Mouse (Mus musculus): ENCODE measurements at regions not wholly inside any gene's neighbourhood (a gene's known extent, or its start where the extent isn't known, plus 50 kb on each side); places are given as distances from the start of the nearest gene placed in this dataset.
A peak's percentile ranks its signal among the peaks of the same experiment; 100 is the strongest.

DNA sequence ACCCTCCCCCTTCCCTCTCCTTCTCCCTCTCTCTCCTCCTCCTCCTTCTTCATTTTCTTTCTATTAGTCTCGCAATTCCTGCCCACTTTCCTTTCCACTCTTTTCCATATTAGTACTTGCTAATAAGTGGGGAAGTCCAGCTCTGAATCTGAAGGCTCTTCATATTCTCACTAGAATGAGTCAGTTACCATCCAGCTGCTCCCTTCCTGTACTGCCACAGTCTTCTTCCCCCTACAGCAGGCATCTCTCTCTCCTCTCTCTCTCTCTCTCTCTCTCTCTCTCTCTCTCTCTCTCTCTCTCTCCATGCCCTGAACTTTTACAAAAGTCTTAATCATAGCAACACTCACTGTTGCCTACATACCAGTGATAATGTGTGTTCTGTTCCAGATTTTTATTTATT, 226.6 kb upstream of the Pter start:
- DNase-seq, result no peak

DNA sequence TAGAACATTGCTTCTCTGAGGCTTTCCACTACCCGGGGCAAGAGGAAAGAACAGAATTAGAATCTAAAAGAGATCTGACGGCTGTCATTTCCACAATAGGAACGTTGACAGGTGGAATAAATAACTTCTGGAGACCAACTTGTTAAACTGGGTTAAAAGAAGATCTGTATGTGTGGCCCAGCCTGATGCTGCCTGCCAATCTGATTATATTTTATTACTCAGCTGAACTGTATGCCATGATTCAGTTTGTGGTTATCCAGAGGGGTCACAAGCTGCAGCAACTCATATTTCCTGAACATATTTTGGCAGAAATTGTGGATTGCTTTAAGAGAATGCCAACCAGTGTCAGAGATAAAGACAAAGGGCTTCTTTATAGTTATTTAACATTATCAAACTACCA, 224.5 kb upstream of the Pter start:
- DNase-seq, result no peak

DNA sequence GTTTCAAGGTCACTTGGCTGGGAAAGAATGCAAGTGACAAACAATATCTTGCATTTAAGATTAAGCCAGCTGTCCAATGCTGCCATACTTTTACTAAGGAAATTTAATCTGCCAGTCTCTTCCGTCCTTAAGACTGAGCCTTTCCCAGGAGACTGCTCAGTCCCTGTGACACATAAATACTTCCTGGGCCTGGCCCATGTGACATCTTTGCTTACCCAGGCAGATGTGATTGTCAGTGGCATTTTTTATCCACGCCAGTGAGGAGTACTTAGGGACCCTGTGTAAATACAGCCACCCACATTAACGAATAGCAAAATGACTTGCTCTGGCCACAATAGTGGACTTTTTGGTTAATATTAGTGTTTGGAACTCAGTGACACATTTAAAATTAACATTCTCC, 216.3 kb upstream of the Pter start:
- no peak for DNase-seq

DNA sequence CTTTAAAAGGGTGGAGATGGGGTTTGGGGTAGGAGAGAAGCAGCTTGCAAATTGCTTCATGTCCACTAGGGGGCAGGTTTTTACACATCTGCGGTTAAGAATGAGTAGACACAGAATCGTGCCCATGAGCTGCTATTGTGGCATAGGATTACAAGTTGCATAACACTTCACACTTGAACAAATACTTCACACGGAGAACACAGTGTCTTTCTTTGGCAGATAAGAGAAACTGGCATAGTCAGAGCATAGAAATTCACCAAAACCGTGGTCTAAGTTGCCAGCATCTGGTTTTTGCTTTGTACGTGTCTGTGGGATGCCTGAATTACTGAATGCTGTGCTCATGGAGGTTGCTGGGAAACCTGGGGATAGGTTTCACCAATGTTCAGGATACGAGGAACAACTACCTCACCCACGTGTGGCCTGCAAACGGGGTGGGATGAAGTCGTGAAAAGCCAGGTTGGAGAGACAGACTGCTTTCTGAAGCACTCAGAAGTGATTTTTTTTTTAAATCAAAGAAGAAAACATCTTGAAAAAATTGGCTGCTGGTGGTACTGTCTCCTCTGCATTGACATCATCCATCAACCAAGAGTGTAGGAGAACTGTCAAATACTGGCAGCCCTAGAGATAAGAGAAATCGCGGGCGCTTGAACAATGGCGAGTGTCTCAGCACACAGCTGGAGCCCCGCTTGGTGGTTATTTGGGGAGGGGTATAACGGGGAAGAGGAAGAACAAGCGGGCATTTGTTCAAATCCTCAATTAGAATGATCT, 214.5 kb upstream of the Pter start:
- DNase-seq, result peak; percentile 32 to 53

DNA sequence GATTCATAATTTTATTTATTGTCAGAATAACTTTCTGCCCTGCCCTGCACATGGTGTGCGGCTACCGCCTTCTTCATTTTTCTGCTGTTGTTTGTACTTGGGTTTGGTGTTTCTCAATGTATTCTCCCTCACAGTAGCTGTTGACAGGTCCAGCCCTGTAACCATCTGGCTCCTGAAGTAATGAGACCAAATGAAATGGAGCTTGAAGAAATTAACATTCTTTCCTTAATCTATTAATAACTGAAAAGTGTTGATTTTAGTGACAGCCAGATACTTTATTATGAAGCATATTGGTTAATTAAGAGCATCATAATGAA, 214.0 kb upstream of the Pter start:
- DNase-seq, result no peak

DNA sequence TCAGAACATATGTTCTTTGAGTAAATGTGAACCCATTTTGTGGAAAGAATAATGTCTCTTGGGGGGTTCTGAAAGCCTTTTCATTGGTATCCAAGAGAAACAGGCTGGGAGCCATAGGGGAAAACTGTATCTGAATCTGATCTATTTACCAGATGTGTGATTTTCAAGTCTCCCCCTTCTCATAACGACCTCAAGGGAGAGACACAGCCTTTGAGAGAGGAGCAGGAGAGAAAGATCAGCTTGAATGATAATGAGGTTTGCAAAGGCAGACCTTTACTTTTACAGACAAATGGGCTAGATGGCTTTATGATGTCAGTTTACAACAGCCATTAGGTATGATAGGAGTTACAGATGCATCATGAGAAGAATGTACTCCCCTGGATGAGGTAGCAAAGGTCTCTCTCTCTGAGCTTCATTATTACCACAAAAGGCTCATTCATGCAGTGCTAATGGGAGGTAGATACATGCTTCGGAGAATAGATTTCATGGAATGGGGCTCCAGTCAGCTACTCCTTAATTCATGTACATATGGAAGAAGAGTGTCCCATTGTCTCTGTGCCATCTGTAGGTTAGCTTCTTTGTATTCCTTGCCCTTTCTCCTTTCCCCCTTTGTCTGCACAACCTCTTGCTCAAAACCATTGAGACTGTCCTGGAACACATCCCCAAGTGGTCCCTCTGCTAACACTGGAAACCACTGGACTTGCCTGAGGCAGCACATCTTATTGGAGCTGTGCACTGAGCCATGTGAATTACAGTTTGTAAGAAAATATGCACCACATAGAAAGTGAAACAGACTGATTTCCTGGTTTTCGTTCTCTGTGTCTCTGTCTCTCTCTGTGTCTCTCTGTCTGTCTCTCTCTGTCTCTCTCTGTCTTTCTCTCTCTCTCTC, 207.5 kb upstream of the Pter start:
- no peak for DNase-seq

DNA sequence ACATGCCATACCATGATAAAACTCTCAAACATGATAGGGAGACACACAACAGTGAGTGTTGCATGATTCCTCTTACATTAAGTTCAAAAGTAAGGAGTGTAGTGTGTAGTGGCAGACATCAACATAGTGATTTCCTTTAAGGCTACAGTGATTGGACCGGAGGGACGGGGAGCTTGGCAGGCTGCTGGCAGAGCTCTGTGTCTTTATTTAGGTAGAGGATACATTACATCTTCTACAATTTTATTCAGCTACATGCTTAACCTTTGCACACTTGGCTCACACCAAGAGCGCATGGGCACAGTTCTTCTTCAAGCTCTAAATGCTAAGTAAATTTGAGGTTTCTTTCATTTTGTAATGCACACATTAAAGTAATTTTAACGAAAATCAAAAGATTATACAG, 194.6 kb upstream of the Pter start:
- DNase-seq, result no peak

DNA sequence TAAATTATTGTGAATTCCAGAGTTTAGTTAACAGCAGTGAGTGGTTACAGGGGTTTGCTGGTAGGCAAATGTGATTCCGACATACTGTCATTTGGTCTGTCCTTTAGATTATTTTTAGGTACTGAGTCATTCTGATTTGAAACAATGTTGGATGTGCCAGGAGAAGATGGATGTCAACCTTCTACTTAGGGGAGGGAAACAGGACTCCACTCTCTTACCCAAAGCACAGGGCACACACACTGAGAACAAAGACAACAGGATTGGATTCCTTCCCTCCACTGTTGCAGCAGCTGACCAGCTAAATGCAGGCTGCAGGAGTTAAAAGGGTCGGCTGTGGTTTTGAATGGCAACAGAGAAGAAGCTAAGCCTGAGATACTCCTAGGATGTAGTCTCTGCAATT, 186.7 kb upstream of the Pter start:
- DNase-seq, result no peak

DNA sequence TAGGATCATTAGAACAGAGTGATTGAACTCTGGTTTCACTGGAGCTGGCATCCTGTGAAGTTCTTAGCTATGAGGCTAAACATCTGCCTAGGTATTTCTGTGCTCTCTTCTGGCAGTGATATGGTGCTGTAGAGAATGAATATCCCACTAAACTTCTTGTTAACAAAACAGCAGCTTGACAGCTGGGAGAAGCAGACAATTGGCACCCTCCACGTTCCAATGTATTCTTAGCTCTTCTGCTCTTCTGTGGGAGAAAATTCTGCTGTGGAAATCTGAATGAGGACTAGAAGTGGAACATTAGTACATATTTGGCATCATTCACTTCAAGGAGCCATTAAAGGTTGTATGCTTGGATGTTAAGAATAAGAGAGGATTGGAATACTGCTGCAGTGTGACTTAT, 177.0 kb upstream of the Pter start:
- DNase-seq, result peak in 1 of 2 experiments; percentile 19

DNA sequence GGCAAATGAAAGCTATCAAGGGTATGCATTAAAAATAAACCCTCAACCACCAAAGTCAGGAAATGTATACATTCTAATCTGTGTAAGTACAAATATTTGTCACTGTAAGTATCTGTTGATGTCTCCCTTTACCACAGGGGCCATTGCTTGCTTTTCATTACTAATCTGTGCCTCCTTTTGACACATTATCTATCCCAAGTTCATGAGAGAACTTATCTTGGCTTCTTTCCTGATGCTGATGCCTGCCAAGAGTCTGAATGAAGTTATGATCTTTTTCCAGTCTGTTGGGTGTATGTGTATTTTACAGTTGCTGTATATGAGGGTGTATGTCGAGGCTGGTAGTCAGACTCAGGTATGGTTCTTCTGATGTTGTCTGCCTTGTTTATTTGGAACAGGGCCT, 165.0 kb upstream of the Pter start:
- no peak for DNase-seq

DNA sequence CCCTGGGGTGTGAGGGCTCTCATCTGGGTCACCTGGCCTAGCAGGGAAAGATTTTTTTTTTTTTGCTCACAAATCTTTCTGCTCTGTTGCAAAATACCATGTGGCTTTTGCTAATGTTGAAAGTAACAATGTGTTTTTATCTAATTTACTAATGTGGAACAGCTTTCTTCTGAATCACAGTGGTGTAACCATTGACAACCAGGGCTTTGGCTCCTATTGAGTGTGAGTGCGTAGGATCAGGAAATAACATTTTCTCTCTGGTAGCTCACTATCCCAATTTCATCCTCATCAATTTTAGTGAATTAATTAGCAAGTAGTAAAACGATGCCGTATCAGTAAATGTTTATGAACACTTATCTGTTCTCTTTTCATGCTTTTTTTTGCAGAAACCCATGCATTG, 163.9 kb upstream of the Pter start:
- peak in 1 of 2 experiments; percentile 19 for DNase-seq

DNA sequence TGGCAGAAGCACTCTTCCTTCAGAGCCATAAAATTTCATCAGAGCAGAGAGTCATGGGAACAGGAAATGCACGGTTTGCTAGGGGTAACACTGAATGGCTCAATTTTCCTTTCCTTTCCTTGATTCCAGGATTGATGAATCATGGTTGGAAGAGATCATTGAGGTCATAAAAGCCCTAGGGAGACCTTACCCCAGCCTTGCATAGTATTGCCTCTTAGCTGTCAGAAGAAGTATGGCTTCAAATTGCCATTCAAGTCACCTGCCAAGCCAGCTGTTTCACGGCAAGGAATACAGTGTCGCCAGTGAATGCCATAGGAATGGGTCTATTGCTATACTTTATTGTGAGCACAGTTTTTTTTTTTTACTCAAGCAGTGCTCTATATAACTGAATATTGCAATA, 162.4 kb upstream of the Pter start:
- no peak for DNase-seq

DNA sequence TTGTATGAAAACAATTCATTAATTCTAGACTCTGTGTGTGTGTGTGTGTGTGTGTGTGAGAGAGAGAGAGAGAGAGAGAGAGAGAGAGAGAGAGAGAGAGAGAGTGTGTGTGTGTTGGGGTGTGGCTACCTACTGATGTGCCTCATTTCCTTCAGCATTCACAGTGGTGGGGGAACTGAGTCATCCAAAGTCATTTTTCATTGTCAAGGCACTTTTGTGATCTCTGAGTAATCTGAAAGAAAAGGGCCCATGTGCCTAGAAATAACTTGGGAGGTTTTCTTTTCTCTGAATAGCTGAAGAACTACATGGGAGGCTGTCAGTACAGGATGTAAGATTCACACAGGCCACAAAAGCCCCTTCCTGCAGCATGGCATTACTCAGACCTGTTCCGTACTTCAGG, 159.3 kb upstream of the Pter start:
- no peak for DNase-seq

DNA sequence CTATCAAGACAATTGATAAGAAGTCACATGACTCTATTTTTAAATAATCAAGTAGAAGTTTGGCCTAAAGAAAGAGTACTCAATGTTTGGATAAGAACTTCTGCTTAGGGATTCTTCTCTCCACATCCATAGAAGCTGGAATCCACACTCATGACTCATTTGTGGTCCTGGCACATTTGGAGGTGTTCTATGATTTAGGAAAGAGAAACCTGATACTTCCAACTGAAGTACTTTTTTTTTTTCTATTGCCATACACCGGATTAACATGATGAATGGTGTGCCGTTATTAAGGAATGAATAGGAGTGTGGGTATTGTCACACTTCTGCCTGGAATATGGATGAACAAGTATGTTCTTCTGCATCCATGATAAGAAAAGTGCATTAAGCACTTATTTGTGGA, 158.5 kb upstream of the Pter start:
- no peak for DNase-seq

DNA sequence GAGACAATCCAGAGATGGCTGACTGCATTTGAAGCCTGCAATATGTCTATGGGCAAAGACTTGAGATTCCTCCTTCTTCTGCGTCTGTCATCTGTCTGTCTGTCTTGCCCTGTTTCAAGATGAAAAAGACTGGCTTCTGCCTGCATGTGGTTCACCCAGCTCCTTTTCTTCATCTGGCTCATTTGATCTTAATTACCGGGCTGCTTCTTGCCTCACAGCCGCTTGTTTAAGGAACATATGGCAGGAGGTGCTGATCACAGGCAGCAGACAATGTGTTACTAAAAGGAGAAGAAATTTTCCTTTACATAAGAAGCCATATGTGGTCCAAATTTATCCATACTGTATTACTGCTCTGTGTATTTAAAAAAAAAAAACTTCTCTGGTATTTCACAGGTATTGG, 147.0 kb upstream of the Pter start:
- peak; percentile 34 for DNase-seq

DNA sequence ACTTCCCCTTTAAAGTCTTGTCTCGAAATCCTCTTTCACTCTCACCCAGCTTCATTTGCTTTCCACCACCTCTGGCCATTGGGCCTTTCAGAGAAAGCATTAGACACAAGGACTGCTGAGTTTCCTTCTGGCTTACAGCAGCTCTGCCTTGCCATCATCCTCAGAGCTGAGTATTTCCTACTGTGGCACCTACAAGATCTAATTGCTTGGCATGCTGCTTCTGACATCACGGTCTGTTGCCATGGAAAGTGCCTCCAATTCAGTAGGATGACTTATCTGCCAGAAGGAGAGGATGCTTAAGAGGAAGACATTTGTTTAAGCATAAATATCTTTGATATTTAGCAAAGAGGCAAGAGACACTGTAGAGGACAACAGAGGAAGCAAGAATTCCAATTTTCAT, 146.1 kb upstream of the Pter start:
- peak in 1 of 2 experiments; percentile 16 for DNase-seq

DNA sequence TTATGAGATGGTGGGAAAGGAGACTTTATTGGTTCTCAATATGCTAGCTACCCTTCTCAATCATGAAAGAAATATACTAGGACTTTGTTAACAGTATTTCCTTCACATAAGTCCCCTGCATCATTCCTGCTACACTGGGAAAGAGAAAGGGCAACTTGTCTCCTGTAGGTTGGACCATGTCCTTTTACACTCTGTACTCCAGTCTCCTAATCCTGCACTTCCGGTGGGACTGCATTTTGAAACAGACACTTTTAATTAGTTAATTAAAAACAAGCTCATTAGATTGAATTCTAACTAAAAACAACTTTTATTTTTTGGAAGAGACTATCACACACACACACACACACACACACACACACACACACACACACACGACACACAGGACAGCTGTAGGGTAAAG, 131.2 kb upstream of the Pter start:
- no peak for DNase-seq

DNA sequence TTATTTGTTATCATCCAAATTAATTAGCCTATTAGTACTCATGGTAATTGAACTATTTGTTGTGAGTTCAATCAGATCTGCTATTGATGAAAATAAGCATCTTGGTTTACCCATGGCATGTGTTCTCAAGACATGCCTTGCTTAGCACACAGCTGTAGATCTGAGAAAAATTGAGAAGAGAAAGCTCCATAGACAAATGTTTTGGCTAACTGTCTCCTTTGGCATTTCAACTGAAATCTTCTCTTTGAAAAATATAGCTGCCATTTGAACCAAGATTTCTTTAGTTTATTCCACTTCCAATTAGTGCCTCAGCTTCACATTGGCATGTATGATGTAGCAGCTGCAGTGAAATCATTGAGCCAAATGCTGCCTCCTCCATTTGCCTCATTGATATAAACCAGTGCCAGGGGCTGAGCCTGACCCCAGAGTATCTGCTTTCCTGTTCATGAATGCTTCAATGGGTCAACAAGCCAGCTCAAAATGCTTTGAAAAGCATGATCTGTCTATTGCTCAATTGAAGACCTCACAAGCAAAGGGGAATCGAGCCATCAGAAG, 126.1 kb upstream of the Pter start:
- peak; percentile 34 to 40 for DNase-seq

DNA sequence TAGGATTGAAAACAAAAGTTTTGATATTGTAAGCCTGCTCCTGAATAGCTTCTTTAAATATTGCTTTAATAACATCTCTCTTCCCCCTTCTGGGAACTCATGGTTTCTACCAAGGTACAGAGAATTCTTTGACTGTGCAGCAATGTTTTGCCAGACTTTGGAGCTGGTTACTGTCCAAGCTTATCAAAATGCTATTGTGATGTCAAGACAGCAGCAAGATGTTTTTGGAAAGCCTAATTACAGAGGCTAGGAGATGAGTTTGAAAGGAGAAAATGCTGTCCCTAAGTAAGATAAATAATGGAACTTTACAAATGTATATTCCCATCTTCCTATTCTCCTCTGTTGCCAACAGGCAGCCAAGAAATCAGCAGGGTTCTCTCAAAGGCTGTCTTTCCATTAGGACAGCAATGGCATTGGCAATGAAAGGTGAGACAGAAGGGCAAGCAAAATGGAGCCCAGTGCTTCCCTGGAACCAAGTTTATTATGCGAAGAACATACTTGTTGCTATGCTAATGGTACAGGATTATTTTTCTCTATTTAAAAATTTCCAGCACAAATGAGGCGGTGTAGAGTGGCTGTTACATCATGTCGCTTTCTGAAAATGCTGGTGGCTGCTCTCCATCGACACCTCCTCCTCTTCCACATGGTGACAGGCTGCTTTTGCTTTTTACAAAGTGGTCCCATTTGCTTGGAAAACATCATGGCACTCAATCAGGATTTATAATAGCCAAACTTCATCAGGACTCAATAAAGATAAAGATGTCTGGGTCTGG, 124.5 kb upstream of the Pter start:
- peak; percentile 56 for DNase-seq

DNA sequence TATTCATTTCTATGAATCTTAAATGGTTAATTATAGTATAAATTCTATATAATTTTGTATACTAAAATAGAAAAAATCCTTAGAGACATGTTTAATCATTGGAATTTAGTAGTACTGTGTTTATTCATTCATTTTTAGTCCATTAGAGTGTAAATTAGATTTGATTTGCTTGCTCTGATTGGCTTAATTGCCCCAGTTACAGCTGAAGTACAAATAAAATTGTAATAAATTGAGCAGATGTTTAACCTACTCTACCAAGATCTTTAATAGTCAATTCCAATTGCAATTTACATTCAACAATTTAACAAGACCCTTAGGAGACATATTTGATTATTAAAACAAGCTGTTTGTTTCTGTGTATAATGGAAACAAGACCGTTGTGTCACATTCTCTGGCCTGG, 121.2 kb upstream of the Pter start:
- DNase-seq, result no peak

DNA sequence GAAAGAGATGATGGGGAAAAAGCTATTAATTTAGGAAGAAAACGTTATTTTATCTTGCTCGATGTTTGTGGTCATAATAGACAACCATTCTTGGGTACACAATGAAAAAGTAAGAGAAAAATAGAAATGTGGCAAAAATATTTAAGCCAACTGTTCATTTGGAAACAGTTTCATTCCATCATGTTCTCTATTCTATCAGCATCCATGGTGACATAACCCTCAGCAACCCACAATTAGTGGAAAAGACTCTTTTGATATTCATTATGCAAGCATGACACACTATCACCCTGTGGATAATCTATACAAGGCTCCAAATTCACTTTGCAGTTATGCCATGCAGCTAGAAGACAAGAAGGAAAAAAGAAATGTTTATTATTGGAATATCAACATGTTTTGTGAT, 118.7 kb upstream of the Pter start:
- no peak for DNase-seq

DNA sequence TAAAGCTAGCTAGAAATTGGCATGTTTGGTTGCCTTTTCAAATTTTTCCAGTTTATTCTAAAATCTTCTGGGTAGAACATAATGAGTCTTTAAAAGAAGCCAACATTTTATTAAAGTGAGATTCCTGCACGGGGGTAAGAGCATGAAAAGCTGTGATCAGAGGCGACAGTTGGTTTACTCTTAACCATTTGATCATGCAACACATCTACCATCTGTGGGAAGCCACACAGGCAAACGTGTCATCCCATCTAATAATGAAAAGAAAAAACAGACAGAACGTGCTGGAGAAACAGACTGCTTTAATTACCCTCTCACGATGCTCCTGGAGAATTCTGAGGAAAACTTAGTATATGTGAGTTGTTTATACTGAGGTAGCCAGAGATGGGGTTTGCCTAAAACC, 115.4 kb upstream of the Pter start:
- peak; percentile 12 to 31 for DNase-seq

DNA sequence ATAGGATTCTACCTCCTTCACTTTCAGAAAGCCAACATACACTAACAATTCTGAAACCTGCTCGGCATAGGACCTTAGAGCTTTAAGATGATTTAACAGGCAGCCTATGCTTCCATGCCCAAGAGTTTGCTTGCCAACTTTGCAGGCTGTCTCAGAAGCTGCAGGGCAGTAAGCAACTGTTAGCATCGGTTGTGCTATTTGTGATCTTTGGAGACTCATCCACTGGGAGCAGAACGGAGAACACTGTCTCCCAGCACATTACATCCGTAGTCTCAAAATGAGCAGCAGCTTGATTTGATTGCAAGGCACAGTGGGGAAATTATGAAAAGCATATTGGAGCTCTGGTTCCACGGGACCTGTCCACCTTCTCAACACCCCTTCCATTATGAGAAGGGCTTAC, 108.5 kb upstream of the Pter start:
- peak; percentile 22 to 34 for DNase-seq
